Mouse (Mus musculus) CH12.LX (cell line): ENCODE results near the gene Col23a1.

ENCODE experiments used
- BHLHE40 ChIP-seq: IDR thresholded peaks from 2 replicates; pipeline ENCODE4 v1.6.1; 2011; ENCODE audit warnings: mild to moderate bottlenecking, low read depth, low read length, improper control_type of control experiment
- CTCF ChIP-seq, 2 experiments: IDR thresholded peaks in 1 of 2; conservative IDR thresholded peaks in 1 of 2; 2 replicates each; pipeline ENCODE4 v1.5.1; 2011 to 2012; ENCODE audit warnings: low read depth in 2 of 2, low read length in 2 of 2, improper control_type of control experiment in 1 of 2, inconsistent platforms in 1 of 2, mild to moderate bottlenecking in 1 of 2, moderate library complexity in 1 of 2
- ELF1 ChIP-seq: IDR thresholded peaks from 2 replicates; pipeline ENCODE4 v1.6.1; 2014; ENCODE audit warnings: low read depth, mild to moderate bottlenecking, inconsistent platforms, low read length, improper control_type of control experiment
- EP300 ChIP-seq: IDR thresholded peaks from 2 replicates; pipeline ENCODE4 v1.6.1; 2011; ENCODE audit warnings: low read length, improper control_type of control experiment
- HCFC1 ChIP-seq: IDR thresholded peaks from 2 replicates; pipeline ENCODE4 v1.6.1; 2012; ENCODE audit warnings: low read depth, mild to moderate bottlenecking, inconsistent platforms, low read length, improper control_type of control experiment
- MAX ChIP-seq: IDR thresholded peaks from 2 replicates; pipeline ENCODE4 v1.6.1; 2011; ENCODE audit warnings: low read length, improper control_type of control experiment
- MEF2A ChIP-seq: IDR thresholded peaks from 2 replicates; pipeline ENCODE4 v1.6.1; 2014; ENCODE audit warnings: low read depth, mild to moderate bottlenecking, inconsistent platforms, low read length, improper control_type of control experiment, borderline replicate concordance
- MXI1 ChIP-seq: IDR thresholded peaks from 2 replicates; pipeline ENCODE4 v1.6.1; 2011; ENCODE audit warnings: mild to moderate bottlenecking, low read depth, low read length, improper control_type of control experiment
- NRF1 ChIP-seq: IDR thresholded peaks from 2 replicates; pipeline ENCODE4 v1.6.1; 2014; ENCODE audit warnings: low read depth, mild to moderate bottlenecking, inconsistent platforms, low read length, improper control_type of control experiment, moderate library complexity
- POLR2A ChIP-seq: IDR thresholded peaks from 2 replicates; pipeline ENCODE4 v1.6.1; 2011; ENCODE audit warnings: low read depth, mild to moderate bottlenecking, improper control_type of control experiment, low read length
- POLR2AphosphoS2 ChIP-seq: IDR thresholded peaks from 2 replicates; pipeline ENCODE4 v1.6.1; 2011; ENCODE audit warnings: low read depth, low read length, improper control_type of control experiment
- TCF12 ChIP-seq: IDR thresholded peaks from 2 replicates; pipeline ENCODE4 v1.6.1; 2014; ENCODE audit warnings: low read depth, mild to moderate bottlenecking, inconsistent platforms, low read length, improper control_type of control experiment
- USF1 ChIP-seq: IDR thresholded peaks from 2 replicates; pipeline ENCODE4 v1.6.1; 2014; ENCODE audit warnings: low read depth, mild to moderate bottlenecking, inconsistent platforms, low read length, improper control_type of control experiment
- ZKSCAN1 ChIP-seq: IDR thresholded peaks from 2 replicates; pipeline ENCODE4 v1.6.1; 2012; ENCODE audit warnings: low read depth, inconsistent platforms, low read length, improper control_type of control experiment, borderline replicate concordance

GRCm38 (mm10) chr11:51257006-51257405 is 32.7 kb upstream of the Col23a1 start:
- no peak for TF ChIP-seq EP300
- TF ChIP-seq BHLHE40: no peak
- TF ChIP-seq HCFC1: no peak
- no peak for TF ChIP-seq NRF1
- no peak for TF ChIP-seq TCF12
- TF ChIP-seq CTCF (conservative IDR thresholded peaks at IDR 0.05 in 1 of 2, IDR thresholded peaks at IDR 0.05 in 1 of 2; ENCODE audit: low read depth in 2 of 2, low read length in 2 of 2): no peak
- TF ChIP-seq ELF1: no peak
- no peak for TF ChIP-seq POLR2AphosphoS2
- TF ChIP-seq MXI1: no peak
- no peak for TF ChIP-seq MEF2A
- no peak for TF ChIP-seq POLR2A
- no peak for TF ChIP-seq ZKSCAN1
- no peak for TF ChIP-seq USF1
- TF ChIP-seq MAX: no peak
